Mouse (Mus musculus): Measurements from ENCODE around the gene Plekhm1.

The Plekhm1 gene

GRCm38 (mm10) chr11:103371222-103371539, 41.3 kb downstream of the Plekhm1 start:
- Histone ChIP-seq H3K27me3 (ENCODE audit: insufficient read depth, low read length) (no peaks in the 10 kb centered on the region), H3K4me1 (replicated peaks; ENCODE audit: low read depth, low read length) (peaks cover 58% of the 10 kb centered on the region), H3K36me3 (ENCODE audit: insufficient read depth, low read length) (peaks cover 100% of the 10 kb centered on the region), H3K9me3 (ENCODE audit: low read length) (no peaks in the 10 kb centered on the region), H3K4me3 (replicated peaks; ENCODE audit: low read length) (no peak overlapping the region)
- TF ChIP-seq CTCF (conservative IDR thresholded peaks at IDR 0.05; ENCODE audit: low read length): no peak

GRCm38 (mm10) chr11:103370397-103371221, 41.9 kb downstream of the Plekhm1 start:
- peaks cover 63% of the 10 kb centered on the region for H3K4me1 ChIP-seq (replicated peaks; ENCODE audit: low read depth, low read length)

GRCm38 (mm10) chr11:103365530-103365929, 47.0 kb downstream of the Plekhm1 start:
- Histone ChIP-seq H3K4me1 (replicated peaks; ENCODE audit: low read depth, low read length) (peaks cover 87% of the 10 kb centered on the region), H3K36me3 (ENCODE audit: insufficient read depth, low read length) (peaks cover 58% of the 10 kb centered on the region), H3K9me3 (ENCODE audit: low read length) (no peaks in the 10 kb centered on the region), H3K27me3 (ENCODE audit: insufficient read depth, low read length) (peaks cover 18% of the 10 kb centered on the region), H3K4me3 (replicated peaks; ENCODE audit: low read length) (no peak overlapping the region)
- TF ChIP-seq NANOG (IDR thresholded peaks at IDR 0.05; ENCODE audit: borderline replicate concordance, low read length) (no peak), POU5F1 (IDR thresholded peaks at IDR 0.05; ENCODE audit: borderline replicate concordance, low read length) (no peak), CTCF (conservative IDR thresholded peaks at IDR 0.05; ENCODE audit: low read length) (no peak)

More at GRCm38 (mm10) chr11:103370397-103371221, 41.9 kb downstream of the Plekhm1 start:
- Histone ChIP-seq H3K27me3 (ENCODE audit: insufficient read depth, low read length) (no peaks in the 10 kb centered on the region), H3K36me3 (ENCODE audit: insufficient read depth, low read length) (peaks cover 100% of the 10 kb centered on the region), H3K4me3 (replicated peaks; ENCODE audit: low read length) (no peak overlapping the region), H3K9me3 (ENCODE audit: low read length) (no peaks in the 10 kb centered on the region)
- no peak for TF ChIP-seq NANOG (IDR thresholded peaks at IDR 0.05; ENCODE audit: borderline replicate concordance, low read length)
- TF ChIP-seq CTCF (conservative IDR thresholded peaks at IDR 0.05; ENCODE audit: low read length): no peak
- no peak for TF ChIP-seq POU5F1 (IDR thresholded peaks at IDR 0.05; ENCODE audit: borderline replicate concordance, low read length)

- peaks cover 83% of the 10 kb centered on the region for H3K4me1 ChIP-seq (replicated peaks; ENCODE audit: low read depth, low read length)
- TF ChIP-seq CTCF (conservative IDR thresholded peaks at IDR 0.05; ENCODE audit: low read length) (no peak), POU5F1 (IDR thresholded peaks at IDR 0.05; ENCODE audit: borderline replicate concordance, low read length) (no peak), NANOG (IDR thresholded peaks at IDR 0.05; ENCODE audit: borderline replicate concordance, low read length) (no peak)
Measured at GRCm38 (mm10) chr11:103365022-103365421, 47.5 kb downstream of the Plekhm1 start.

GRCm38 (mm10) chr11:103364335-103364734, 48.2 kb downstream of the Plekhm1 start:
- H3K36me3 ChIP-seq (ENCODE audit: insufficient read depth, low read length): peaks cover 46% of the 10 kb centered on the region
- no peaks in the 10 kb centered on the region for H3K9me3 ChIP-seq (ENCODE audit: low read length)
- TF ChIP-seq CTCF (conservative IDR thresholded peaks at IDR 0.05; ENCODE audit: low read length) (no peak), NANOG (IDR thresholded peaks at IDR 0.05; ENCODE audit: borderline replicate concordance, low read length) (no peak), POU5F1 (IDR thresholded peaks at IDR 0.05; ENCODE audit: borderline replicate concordance, low read length) (no peak)
- peaks cover 28% of the 10 kb centered on the region for H3K27me3 ChIP-seq (ENCODE audit: insufficient read depth, low read length)
- peaks cover 83% of the 10 kb centered on the region for H3K4me1 ChIP-seq (replicated peaks; ENCODE audit: low read depth, low read length)
- H3K4me3 ChIP-seq (replicated peaks; ENCODE audit: low read length): peak overlapping the region; percentile 82; the same call in 1 of the 2 replicates

More at GRCm38 (mm10) chr11:103365022-103365421, 47.5 kb downstream of the Plekhm1 start:
- Histone ChIP-seq H3K4me3 (replicated peaks; ENCODE audit: low read length) (no peak overlapping the region), H3K9me3 (ENCODE audit: low read length) (no peaks in the 10 kb centered on the region), H3K36me3 (ENCODE audit: insufficient read depth, low read length) (peaks cover 53% of the 10 kb centered on the region), H3K27me3 (ENCODE audit: insufficient read depth, low read length) (peaks cover 22% of the 10 kb centered on the region)

GRCm38 (mm10) chr11:103363214-103364148, 49.0 kb downstream of the Plekhm1 start, which contains the start of gene Arhgap27:
Arhgap27 (minus strand) TSS chr11:103363692.
- peaks cover 81% of the 10 kb centered on the region for H3K4me1 ChIP-seq (replicated peaks; ENCODE audit: low read depth, low read length)
- peaks cover 4% of the 10 kb centered on the region; the same call in 1 of the 2 replicates for H3K9me3 ChIP-seq (ENCODE audit: low read length)
- H3K27me3 ChIP-seq (ENCODE audit: insufficient read depth, low read length): peaks cover 34% of the 10 kb centered on the region
- no peak for TF ChIP-seq NANOG (IDR thresholded peaks at IDR 0.05; ENCODE audit: borderline replicate concordance, low read length)
- H3K36me3 ChIP-seq (ENCODE audit: insufficient read depth, low read length): peaks cover 37% of the 10 kb centered on the region
- H3K4me3 ChIP-seq (replicated peaks; ENCODE audit: low read length): peak within 1 kb of the TSS; percentile 82

- H3K36me3 ChIP-seq (ENCODE audit: insufficient read depth, low read length): peaks cover 29% of the 10 kb centered on the region
- peaks cover 41% of the 10 kb centered on the region for H3K27me3 ChIP-seq (ENCODE audit: insufficient read depth, low read length)
- peak overlapping the region; percentile 82 for H3K4me3 ChIP-seq (replicated peaks; ENCODE audit: low read length)
- peaks cover 77% of the 10 kb centered on the region for H3K4me1 ChIP-seq (replicated peaks; ENCODE audit: low read depth, low read length)
- peaks cover 7% of the 10 kb centered on the region; the same call in 1 of the 2 replicates for H3K9me3 ChIP-seq (ENCODE audit: low read length)
- TF ChIP-seq POU5F1 (IDR thresholded peaks at IDR 0.05; ENCODE audit: borderline replicate concordance, low read length): no peak
- no peak for TF ChIP-seq NANOG (IDR thresholded peaks at IDR 0.05; ENCODE audit: borderline replicate concordance, low read length)
- TF ChIP-seq CTCF (conservative IDR thresholded peaks at IDR 0.05; ENCODE audit: low read length): no peak
Measured at GRCm38 (mm10) chr11:103362521-103363181, 49.8 kb downstream of the Plekhm1 start.

- Histone ChIP-seq H3K36me3 (ENCODE audit: insufficient read depth, low read length) (peaks cover 23% of the 10 kb centered on the region), H3K27me3 (ENCODE audit: insufficient read depth, low read length) (peaks cover 47% of the 10 kb centered on the region), H3K4me1 (replicated peaks; ENCODE audit: low read depth, low read length) (peaks cover 79% of the 10 kb centered on the region), H3K9me3 (ENCODE audit: low read length) (peaks cover 7% of the 10 kb centered on the region; the same call in 1 of the 2 replicates), H3K4me3 (replicated peaks; ENCODE audit: low read length) (peak overlapping the region; percentile 82)
- no peak for TF ChIP-seq POU5F1 (IDR thresholded peaks at IDR 0.05; ENCODE audit: borderline replicate concordance, low read length)
- no peak for TF ChIP-seq NANOG (IDR thresholded peaks at IDR 0.05; ENCODE audit: borderline replicate concordance, low read length)
- TF ChIP-seq CTCF (conservative IDR thresholded peaks at IDR 0.05; ENCODE audit: low read length): no peak
Measured at GRCm38 (mm10) chr11:103362054-103362432, 50.4 kb downstream of the Plekhm1 start.

Data from E14TG2a.4 (cell line).